Mouse (Mus musculus) inflammation-experienced regulatory T-cells, adult 6 months (primary cell): ENCODE results near the gene Fmo1. TPM values are rescaled to one million over a fixed set of nuclear protein-coding genes. Genes with fewer than 3 reads are reported as not detected.

Experiments
- ATAC-seq: one replicate; pipeline ENCODE4 v1.8.0; 2017
- polyA plus RNA-seq, 3 experiments: library from polyadenylated mRNA; unstranded; fragments of 100-300 nt; shearing (Covaris generic); gene quantifications; one replicate each; pipeline ENCODE4 v1.2.1; 2017

Fmo1 gene
- polyA plus RNA-seq, 3 experiments from 2014 or later, result 0.32 to 6.2 TPM; not detected in 1

DNA sequence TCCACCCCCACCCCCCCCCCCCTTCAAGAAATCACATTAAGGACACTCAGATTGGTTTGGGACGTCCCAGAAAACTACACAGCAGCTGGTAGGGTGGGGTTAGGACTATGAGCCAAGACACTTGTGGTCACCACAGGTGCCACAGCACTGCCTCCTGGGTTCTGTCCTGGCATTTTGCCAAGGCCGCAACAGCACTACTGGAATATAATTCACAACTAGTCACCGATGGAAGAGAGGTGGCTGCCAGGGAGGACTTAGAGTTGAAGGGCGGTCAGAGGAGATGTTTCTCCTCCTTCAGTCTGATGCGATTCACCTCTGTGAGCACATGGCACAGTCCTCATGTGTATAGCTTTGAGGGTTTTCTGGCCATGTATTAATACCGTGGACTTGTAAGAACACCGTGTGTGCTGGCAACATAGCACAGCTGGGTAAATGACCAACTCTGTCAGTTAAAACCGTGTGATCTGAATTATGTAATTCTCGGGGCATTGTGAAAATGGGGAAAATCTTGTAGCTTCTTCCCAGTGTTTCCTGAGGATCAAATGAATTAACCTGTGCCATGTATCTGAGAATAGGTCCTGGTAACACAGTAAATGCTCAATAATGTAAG, 6.3 kb downstream of the Fmo1 start:
- no peak for ATAC-seq

DNA sequence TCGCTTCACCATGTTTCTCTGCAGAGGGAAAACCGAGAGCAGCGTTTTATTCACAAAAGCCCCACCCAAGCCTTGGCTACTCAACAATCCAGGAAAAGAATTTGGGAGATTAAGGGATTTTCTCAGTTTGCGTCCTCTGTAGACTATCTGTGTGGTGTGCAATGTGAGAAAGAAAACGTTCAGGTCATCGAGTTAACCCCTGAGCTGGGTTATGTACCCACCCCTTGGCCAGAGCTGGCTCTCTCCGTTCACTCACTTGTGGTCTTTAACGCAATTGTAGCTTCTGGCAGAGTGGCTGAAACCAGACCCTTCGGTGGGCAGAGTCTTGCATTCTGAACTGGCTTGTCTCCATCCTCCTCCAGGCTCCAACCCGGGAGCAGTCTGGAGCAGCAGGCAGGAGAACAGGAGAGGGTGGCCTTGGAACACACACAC, 6.8 kb downstream of the Fmo1 start:
- ATAC-seq, result no peak

DNA sequence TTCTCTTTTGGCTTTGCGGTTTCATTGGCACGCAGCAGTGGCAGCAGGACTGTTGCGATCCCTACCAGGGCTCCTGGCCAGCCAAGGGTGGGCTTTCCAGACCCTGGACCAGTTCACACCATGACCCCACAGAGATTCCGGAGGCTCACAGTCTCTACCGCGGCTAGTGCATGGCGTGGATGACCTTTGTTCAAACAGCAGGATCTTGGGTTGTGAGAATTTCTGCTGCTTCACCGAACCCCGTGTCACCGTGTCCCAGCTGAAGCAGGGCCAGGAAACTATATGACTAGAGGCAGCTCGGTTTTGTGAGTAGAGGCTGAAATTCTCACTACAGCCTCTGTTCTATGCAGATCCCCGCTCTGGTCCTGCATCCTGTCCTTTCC, 7.7 kb downstream of the Fmo1 start:
- ATAC-seq, result no peak

DNA sequence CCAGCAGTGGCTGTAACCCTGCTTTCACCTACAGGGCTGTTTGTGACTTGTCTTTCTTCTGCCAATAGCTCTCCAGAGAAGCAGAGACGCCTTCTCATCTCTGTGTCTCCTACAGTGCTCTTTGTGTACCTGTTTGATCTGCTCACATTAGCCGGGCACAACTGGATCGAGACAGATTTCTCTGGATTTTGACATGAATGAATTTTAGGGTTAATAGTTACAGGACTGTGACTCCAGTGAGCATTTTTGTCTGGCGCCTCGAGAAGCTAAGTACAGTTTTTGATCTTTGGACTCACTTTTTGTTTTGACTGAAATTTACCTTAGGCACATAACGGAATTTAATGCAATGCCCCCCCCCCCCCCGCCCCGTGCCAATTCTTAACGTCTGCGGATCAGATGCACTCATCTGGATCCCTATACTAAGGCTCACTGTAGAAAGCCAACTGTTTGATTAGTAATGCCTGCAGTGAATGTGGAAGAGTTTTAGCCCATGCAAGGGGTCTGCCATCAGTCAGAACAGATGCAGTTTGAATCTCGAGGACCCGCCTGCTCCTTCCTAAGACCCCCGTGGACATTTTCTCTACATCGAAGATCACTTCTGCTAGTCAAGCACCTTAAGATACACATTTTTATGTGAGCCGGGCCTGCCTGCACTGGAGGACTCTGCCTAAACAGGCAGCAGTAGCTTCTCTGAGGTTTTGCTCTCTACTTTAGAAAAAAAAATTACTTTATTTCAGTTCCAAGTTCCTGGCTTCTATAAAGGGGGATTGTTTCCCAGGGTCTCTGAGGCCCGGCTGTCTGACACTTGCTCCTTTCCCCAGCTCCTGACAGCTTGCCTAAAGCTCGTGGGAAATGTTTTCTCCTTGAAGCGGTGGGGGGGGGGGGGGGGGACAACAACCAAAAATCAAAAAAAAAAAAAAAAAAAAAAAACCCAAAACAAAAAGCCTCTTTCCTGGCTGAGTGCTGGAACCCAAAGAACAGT, 8.4 kb downstream of the Fmo1 start:
- ATAC-seq, result no peak

DNA sequence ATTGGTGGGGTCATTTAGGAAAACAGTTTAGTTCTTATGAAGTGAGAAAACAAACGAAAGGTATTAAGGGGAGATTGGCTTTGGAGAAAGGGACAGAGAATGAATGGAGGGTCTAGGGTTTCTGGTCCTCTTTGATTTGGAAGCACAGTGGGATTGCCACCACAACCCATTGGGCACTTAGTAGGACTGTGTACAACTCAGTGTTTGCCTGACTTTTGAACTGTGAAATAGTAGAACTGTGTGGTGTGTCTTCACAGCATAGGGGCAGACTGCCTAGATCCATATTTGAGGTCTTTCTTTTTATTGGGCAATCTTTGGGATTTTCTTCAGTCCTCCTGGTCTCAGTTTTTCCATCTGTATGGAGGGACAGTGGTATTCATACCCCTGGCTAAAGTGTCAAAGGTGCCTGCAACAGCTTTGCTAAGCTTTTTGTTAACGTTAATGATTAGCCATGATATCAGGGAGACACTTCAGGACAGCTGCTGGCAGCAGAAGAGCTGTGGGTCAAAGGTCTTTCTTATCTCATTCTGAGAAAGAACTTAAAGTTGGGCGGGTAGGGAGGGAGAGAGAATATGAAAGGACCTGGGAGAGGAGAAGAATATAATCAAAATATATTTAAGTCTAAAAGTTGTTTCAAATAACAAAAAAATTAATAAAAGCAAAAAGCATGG, 12.5 kb downstream of the Fmo1 start:
- ATAC-seq, result no peak

DNA sequence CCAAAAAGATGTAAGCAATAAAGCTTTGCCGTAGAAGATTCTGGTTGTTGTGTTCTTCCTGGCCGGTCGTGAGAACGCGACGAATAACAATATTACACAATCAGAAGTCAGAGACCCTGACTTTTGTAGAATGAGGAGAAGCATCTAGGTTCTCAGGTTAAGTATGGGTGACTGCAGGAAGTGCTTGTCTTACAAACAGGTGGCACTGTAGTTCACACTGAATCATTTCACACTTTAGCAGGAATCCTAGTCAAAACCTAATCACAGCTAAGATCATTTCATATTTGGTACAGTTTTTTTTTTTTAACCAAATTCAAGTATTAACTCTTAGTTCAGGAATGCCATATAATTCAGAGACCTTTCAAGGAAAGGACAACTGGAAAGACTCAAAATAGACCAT, 18.9 kb downstream of the Fmo1 start:
- ATAC-seq, result no peak

DNA sequence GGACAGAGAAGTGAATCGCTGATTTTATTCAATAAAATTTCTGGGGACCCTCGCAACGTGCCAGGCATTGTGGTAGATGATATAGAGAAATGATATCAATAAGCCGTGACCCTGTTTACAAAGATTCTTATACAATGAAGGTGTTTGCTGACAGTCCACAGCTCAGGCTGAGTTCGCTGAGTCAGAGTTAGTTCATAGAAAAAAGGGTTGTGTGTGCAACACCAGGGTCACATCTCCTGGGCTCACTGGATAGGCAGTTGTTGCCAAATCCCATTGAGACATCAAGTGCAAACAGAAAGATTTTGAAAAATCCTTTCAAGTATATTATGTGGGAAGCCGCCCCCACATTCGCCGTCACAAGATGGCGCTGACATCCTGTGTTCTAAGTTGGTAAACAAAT, 26.2 kb downstream of the Fmo1 start:
- no peak for ATAC-seq

DNA sequence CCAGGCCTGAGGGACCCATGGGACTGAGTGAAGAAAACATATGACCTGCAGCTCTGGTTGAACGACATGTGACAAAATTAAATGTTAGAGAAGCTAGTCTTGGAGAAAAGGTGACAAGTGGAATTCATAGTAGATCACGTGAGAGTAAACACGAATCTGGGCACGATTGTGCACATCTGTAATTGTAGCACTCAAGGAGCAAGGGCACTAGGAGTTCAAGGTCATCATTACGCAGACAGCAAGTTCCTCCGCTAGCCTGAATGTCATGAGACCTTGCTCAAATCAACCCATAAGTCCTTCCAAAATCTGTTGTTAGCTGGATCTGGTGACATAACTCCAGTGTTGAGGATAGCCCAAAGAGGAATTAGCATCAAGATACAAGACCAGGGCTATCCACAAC, 27.4 kb downstream of the Fmo1 start:
- ATAC-seq, result no peak

DNA sequence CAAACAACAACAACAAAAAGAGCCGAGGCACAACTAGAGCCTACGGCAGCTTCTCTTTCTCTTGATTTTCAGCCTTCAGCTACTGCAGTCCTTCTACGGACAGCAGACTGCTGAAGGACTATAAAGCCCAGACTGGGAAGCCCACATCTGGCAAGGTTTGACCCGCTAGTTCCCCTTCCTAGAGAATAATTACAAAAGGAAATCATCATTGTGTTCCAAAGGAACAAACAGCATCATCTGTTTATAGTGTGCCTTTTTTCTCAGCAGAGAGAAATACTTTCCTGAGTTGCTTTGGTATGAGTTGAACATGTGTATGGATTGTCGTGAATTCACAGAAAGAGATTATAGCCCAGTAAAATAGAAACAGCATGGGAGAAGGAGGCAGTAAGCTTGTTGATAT, 32.1 kb downstream of the Fmo1 start:
- no peak for ATAC-seq

DNA sequence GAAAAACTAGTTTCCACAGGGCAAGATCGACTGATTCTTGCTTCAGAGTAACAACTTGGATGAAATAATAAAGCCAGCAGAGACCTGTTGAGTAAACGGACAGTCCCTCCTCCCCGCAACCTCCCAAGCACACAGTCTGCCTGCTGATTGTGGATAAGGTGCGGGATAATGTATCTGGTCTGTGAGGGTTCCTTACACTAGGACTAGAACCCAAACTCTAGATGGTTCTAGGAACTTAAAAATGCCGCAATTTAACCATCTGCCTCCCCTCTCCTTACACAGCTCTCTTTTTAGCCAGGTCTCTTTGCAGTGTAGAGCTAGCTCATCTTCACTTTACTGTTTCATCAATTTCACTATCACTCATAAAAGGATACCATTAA, 33.8 kb downstream of the Fmo1 start:
- ATAC-seq, result no peak

DNA sequence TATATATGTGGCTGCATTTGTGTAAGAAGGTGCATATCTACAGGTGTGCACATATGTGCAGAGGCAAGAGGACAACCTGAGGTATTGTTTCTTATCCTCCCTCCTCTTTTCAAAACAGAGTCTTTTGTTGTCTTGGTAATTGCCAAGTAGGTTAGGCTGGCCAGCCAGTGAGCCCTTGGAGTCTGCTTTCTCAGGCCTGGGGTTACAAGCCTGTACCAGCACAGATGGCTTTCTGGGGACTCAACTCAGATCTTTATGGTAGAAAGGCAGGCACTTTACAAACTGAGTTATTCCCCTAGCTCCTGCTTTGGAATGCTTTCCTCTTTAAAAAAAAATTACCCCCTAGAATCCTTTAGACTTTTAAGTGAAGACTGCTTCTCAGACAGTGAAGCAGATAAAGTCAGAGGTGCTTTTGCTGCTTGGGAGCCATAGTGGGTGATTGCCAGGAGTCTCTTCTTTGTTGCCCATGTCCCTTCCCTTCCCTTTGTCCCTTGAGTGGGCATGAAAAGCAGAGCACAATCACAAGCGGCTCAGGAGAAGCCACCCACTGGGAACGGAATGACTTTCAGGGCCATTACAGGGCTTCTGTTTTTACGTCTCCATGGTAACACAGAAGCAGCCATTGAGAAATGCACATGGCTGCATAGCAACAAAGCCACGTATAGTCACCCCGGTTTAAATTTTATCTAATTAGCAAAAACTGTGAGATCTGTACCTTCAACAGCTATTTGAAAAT, 34.4 kb downstream of the Fmo1 start:
- no peak for ATAC-seq

DNA sequence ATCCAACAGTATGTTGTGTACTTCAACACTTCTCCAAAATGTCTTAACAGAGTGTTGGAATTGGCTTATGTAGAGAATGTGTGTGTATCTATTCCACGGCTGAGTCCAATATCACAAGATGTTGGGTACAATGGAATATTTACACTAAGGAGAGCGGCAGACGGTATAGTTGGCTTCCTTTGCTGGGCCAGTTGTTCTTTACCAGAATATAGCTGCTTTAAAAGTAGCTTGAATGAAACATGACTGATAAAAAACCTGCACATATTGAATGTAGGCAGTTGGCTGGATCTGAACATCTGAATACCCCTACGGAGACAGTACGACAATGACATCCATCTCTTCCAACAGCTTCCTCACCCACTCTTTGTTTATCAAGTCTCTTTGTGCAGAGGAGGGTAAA, 47.1 kb downstream of the Fmo1 start:
- no peak for ATAC-seq

DNA sequence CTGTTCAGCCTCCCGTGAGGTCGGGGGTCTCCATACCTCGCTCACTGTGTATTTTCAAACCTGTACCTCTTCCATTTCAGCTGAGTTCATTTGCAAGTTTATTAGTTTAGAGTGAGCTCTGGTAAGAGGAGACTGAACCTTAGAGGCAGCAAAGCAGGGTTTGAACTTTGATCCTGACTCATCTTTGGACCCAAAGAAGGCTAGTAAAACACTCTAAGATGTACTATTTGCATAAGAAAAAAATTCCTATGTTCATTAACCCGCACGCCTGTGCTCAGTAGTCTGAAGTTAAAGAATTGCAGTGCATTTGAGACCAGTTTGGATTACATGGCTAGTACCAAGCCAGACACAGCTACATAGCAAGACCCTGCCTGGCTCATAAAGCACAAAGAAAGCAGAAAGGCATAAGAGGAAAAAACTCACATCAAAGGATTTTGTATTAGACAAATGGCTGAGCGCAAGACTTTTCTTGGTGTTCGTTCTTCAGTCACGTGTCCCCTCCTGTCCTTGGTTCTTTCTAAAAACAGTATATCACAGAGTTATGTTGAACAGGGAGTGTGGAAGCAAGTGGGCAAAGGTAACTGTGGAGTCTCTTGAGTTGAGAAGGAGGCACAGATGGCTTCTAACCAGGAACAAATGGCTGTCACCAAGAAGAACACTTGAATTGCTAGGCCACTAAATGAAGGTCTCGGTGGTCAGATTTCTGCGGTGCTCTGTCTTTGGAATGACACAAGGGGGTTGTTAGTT, 50.9 kb downstream of the Fmo1 start:
- no peak for ATAC-seq

DNA sequence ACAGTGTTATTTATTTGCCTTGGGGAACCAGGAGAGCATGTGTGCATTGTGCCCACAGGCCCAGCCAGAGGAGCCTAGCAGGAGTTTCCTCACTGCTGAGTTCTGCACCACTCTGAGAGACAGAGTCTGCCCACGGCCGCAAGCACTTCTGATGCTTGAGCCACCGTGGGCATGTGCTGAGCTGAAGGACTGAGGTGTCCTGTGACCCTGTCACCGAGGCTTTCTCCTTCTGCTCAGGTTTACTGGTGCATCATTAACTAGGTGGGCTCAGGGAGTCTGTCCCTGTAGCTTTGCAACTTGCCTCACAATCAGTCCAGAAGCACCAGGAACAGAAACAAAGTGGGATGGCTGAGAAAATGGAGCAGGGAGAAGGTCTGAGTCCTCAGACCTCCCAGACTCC, 51.5 kb downstream of the Fmo1 start:
- no peak for ATAC-seq

DNA sequence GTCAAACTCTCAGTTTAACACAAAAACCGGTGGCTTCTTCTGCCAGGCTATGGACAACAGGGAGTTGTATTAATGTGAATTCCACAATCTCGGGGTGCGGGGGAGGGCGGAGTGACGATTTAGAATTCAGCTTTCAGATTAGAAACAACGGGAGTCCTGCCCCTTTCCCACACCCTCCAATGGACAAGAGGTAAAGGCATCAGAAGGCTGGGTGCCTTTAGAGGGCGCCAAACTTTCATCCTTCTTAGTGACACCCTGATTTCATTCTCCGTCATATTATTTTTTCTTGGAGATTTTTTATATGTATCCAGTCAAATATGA, 52.6 kb downstream of the Fmo1 start, which contains the start of gene Fmo4:
Gene Fmo4 (minus strand): TSS at position 137 of the 321 bp plus-strand sequence.
- no peak for ATAC-seq

DNA sequence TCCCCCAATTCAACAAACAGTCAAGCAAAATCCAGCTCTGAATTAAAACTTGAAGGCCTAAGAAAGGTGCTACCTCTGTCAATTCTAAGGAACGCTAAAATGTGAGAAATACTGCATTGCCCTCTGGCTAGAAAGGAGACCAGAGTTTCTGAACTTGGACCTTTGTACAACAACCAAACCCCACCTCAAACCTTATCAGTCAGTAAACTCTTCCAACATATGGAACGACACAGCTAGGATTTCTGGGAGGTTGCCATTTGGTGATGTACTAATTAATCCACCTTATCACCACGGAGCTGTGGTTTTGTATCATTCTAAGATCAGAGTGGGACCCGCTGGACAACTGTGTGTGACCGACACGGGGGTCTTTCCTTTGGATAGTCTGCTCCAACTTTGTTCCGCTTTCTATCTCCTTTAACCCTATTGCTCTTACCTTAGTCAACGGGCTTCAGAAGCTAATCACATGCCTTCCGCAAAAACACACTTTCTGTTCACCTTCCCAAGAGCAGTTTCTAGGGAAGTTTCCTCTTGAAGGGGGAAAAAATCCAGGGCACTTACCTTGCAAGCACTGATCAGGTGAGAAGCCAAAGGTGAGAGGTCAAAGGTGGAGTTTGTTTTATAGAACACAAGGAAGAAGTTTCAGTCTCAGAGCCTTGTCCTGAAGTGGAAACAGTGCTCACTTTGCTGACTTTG, 53.1 kb downstream of the Fmo1 start:
- ATAC-seq, result no peak

DNA sequence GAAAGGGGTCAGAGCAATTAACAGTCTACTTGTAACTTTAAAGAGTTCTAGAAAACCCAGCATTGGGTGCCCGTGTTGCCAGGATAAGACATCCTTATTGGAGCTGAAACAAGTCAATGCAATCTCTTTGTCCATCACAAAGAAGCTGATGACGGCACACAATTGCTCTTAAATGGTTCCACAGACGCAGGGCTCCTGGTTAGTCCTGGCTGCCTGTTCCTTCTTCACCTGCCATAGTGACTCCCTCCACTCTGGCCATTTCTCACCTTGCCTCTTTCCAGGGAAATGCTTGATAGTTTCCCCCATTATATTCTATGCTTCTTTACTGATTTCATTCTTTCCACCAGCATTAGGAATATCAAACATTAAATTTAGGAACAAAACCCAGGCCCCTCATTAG, 57.9 kb downstream of the Fmo1 start:
- ATAC-seq, result no peak

DNA sequence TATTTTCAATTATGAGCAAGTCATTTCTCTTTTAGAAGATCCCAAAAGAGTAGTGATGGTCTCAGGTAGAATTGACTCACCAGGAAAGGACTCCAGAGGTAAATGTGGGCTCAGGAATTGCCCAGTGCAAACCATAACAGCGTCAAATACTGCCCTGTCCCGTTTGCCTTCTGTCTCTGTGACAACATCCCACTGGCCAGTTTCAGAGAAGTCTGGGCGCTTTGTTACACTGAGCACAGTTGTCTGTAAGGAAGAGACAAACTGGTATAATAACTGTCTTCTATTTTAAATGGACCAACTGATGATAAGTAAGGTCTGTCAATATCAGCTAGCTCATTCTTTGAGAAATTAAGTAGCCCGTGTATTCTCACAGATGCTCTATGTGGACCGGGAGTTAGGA, 59.0 kb downstream of the Fmo1 start:
- ATAC-seq, result no peak

DNA sequence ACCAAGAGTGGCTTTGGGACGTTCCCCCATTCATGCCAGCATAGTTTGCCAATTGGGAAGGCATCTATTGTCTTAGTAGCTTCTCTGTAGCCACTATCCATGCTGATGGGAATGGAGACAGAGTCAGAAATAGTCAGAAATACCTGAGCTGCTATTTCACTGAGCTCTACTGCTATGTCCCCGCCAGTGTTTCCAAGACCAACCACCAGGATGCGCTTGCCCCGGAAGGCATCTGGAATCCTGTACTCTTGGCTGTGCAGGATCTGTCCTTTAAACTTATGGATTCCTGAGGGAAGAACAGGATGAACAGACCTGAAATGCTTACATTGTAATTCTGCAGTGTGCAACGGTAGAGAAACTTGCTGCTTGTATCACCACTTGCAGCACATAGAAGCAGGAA, 61.4 kb downstream of the Fmo1 start:
- no peak for ATAC-seq

DNA sequence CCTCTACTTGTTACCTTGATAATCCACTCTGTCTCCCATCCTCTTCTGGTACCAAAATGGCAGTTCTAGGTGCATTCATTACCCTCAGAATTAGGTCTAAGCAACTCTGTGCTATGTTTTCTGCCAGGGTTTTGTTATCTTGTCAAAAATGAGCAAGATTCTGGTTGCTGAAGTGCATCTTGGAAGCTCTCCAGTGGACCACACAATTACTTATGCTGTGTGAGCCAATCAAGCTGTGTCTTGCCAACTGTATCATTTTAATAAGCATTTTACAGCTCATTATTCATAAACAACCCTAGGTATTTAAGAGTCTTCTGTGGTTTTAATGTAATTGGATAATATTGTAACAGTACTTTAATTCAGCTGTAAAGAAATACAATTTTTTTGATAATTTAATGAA, 70.0 kb downstream of the Fmo1 start:
- no peak for ATAC-seq

DNA sequence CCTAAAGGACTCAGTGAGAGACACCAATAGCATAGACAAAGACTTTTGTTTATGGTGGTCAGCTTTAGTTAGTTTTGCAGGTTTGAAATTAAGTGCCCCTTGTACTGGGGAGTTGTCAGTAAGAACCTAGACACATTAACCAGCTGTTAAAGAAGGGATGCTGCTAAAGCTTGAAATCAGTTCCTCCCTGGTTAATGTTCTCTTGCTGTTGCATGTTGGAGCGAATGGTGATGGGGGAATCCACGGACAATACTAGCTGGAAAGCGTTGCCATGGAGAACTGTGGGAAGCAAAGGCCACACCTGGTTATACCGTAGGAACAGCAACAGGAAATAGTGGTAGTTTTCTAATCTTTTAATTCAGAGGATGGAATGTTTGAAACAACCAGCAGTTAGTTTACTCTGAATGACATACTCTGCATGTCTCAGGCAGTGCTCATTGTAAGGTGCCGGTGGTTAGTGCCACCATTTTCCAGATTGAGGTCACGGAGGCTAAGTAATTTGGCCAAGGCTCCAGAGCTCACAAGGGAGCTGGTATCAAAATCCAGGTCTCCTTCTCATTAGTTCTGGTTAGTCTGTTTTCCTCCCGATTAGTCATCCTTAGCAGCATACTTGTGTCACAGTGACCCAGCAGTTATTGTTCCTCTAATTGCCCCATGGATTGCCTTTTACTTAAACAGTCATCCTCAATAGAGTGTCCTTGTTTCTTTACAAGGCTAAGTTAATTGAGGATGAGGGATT, 73.9 kb downstream of the Fmo1 start:
- ATAC-seq, result no peak
